Mouse (Mus musculus) monocyte, adult 5-6 weeks (primary cell): ENCODE measurements around the gene Gm44502. TPM values are rescaled to one million over a fixed set of nuclear protein-coding genes. Genes with fewer than 3 reads are reported as not detected.

Experiments
- ATAC-seq: fragments of 153-309, 156-312 bp; replicated peaks from 2 replicates; pipeline ENCODE4 v1.8.0; 2017; ENCODE audit warnings: mild to moderate bottlenecking; ENCODE audit not compliant: low TSS enrichment, insufficient number of reproducible peaks, severe bottlenecking, poor library complexity, low FRiP score
- total RNA-seq: library from RNA; stranded (forward); fragments of 200-1000, 200-491, 200-594 nt; gene quantifications from 3 replicates; pipeline ENCODE4 v1.2.3, GENCODE M21; 2017

Gm44502 gene
- total RNA-seq, 1 experiment from 2014 or later: 0.76 TPM

GRCm38 (mm10) chr15:89373762-89374248, 55.7 kb downstream of the Gm44502 start, which contains the start of gene Sco2:
Gene Sco2 (minus strand): TSS chr15:89373846.
- ATAC-seq: peak; percentile 42

- peak; percentile 72 for ATAC-seq
Measured at GRCm38 (mm10) chr15:89373027-89373761, 56.3 kb downstream of the Gm44502 start.

- no peak for ATAC-seq
Measured at GRCm38 (mm10) chr15:89372536-89372935, 57.0 kb downstream of the Gm44502 start.

- ATAC-seq: no peak
Measured at GRCm38 (mm10) chr15:89372068-89372467, 57.4 kb downstream of the Gm44502 start.

Other genes with a start within 250 kb of the Gm44502 start
- 145 to 153 TPM (median 153 TPM) in 3 replicates for gene Plxnb2, start 248.9 kb downstream of the Gm44502 start, total RNA-seq
- 2.1 to 3.1 TPM (median 2.7 TPM) in 3 replicates for gene Dennd6b, start 233.2 kb downstream of the Gm44502 start, total RNA-seq
- 16.8 to 32.5 TPM (median 19.4 TPM) in 3 replicates for gene Ppp6r2, start 218.1 kb downstream of the Gm44502 start, total RNA-seq
- 86.3 to 141 TPM (median 130 TPM) in 3 replicates for gene Sbf1, start 114.4 kb downstream of the Gm44502 start, total RNA-seq
- gene Adm2, start 107.0 kb downstream of the Gm44502 start, total RNA-seq: not detected in 3 replicates
- not detected in 3 replicates for gene Miox, start 95.3 kb downstream of the Gm44502 start, total RNA-seq
- 9.0 to 27.2 TPM (median 20.9 TPM) in 3 replicates for gene Lmf2, start 74.0 kb downstream of the Gm44502 start, total RNA-seq
- 71.4 to 99.9 TPM (median 80.6 TPM) in 3 replicates for gene Ncaph2, start 74.0 kb downstream of the Gm44502 start, total RNA-seq
- 5.4 to 9.4 TPM (median 6.3 TPM) in 3 replicates for gene Sco2, start 55.9 kb downstream of the Gm44502 start, total RNA-seq
- 0.57 TPM in 1 of 3 replicates, not detected in the others for gene Tymp, start 52.7 kb downstream of the Gm44502 start, total RNA-seq
- gene Odf3b, start 50.4 kb downstream of the Gm44502 start, total RNA-seq: not detected in 3 replicates
- not detected in 3 replicates for gene Klhdc7b, start 44.8 kb downstream of the Gm44502 start, total RNA-seq
- not detected in 3 replicates for gene Syce3, start 19.2 kb downstream of the Gm44502 start, total RNA-seq
- gene Cpt1b, start 3.8 kb downstream of the Gm44502 start, total RNA-seq: 0.75 to 8.6 TPM (median 1.8 TPM) in 3 replicates
- gene C730034F03Rik, start 107 bp downstream of the Gm44502 start, total RNA-seq: 9.7 to 24.4 TPM (median 15.7 TPM) in 3 replicates
- 95.3 to 120 TPM (median 95.5 TPM) in 3 replicates for gene Chkb, start 212 bp upstream of the Gm44502 start, total RNA-seq
- gene Mapk8ip2, start 24.2 kb upstream of the Gm44502 start, total RNA-seq: not detected in 3 replicates
- 11.2 to 12.6 TPM (median 11.7 TPM) in 3 replicates for gene Arsa, start 47.7 kb upstream of the Gm44502 start, total RNA-seq
- not detected in 3 replicates for gene Shank3, start 69.9 kb upstream of the Gm44502 start, total RNA-seq
- 0.85 TPM in 1 of 3 replicates, not detected in the others for gene Acr, start 138.6 kb upstream of the Gm44502 start, total RNA-seq
- 0.87 to 1.2 TPM in 2 of 3 replicates, not detected in the other for gene Rabl2, start 162.2 kb upstream of the Gm44502 start, total RNA-seq